Mouse (Mus musculus): ENCODE data around the gene Aak1.
A peak's percentile ranks its signal among the peaks of the same experiment; 100 is the strongest.

DNA sequence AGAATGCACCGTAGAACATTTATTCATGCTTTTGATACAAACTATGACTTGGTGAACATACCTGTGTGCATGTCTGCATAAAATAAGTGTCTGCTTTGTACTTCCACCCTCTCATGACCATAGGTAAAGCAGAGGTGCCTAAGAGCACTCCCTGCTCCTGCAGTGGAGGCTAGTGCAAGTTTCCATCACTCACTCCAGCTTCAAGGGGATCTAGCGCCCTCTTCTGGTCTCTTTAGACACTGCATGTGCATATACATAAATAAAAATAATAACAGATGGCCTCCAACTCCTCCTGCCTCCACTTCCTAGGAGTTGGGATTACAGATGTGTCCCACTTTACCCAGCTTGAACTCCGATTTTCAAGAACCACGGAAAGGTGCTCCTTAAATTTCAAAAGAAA, 167.6 kb downstream of the Aak1 start:
- peak; percentile 76 for TF ChIP-seq CTCF (IDR thresholded peaks at IDR 0.05; ENCODE audit: low read depth)
- no peak for TF ChIP-seq EP300 (optimal IDR thresholded peaks at IDR 0.05)

Data from stomach, postnatal 0 days (tissue).